Mouse (Mus musculus) myocyte (in vitro differentiated cells): ENCODE results near the gene Lsm4.

Experiments used
- MYOD1 ChIP-seq, 3 experiments: IDR thresholded peaks; one replicate each; pipeline ENCODE4 v1.6.1; 2011; ENCODE audit warnings: control low read depth in 2 of 3, low read depth in 2 of 3, mild to moderate bottlenecking in 2 of 3, moderate library complexity in 1 of 3; ENCODE audit not compliant: insufficient read length in 2 of 3, control insufficient read depth in 1 of 3
- POLR2A ChIP-seq: IDR thresholded peaks from one replicate; pipeline ENCODE4 v1.6.1; 2011; ENCODE audit warnings: low read depth, mild to moderate bottlenecking, control low read depth, moderate library complexity; ENCODE audit not compliant: insufficient read length
- POLR2AphosphoS2 ChIP-seq: IDR thresholded peaks from one replicate; pipeline ENCODE4 v1.6.1; 2011; ENCODE audit warnings: low read depth, control low read depth; ENCODE audit not compliant: insufficient read length

DNA sequence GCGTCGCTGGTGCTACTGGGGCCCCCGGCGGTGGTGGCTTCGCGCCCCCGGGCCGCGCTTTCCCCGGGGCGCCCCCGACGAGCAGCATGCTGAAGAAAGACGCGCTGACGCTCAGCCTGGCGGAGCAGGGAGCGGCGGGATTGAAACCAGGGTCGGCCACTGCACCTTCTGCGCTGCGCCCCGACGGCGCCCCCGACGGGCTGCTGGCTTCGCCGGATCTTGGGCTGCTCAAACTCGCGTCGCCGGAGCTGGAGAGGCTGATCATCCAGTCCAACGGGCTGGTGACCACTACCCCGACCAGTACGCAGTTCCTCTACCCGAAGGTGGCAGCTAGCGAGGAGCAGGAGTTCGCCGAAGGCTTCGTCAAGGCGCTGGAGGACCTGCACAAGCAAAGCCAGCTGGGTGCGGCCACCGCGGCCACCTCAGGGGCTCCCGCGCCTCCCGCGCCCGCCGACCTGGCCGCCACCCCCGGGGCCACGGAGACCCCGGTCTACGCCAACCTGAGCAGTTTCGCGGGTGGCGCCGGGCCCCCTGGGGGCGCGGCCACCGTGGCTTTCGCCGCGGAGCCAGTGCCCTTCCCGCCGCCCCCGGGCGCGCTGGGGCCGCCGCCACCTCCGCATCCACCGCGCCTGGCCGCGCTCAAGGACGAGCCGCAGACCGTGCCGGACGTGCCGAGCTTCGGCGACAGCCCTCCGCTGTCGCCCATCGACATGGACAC is 26.2 kb downstream of the Lsm4 start:
- no peak for TF ChIP-seq POLR2A
- peak; percentile 13 for TF ChIP-seq POLR2AphosphoS2
- TF ChIP-seq MYOD1 (IDR thresholded peaks at IDR 0.05; ENCODE audit: control insufficient read depth in 1 of 3, insufficient read length in 2 of 3, low read depth in 2 of 3): no peak
